ENCODE assay signal across 23 mouse cellular contexts in genomic region chr8:128327922-128328321, GRCm38 (mm10). TPM values are rescaled to one million over a fixed set of nuclear protein-coding genes. Genes with fewer than 3 reads are reported as not detected.
DNase-seq lines count a peak whose midpoint lies in the region; ATAC-seq and TF ChIP-seq lines count a peak whose summit lies in the region.
"Had no signal": no experiment of that assay in that cellular context is flagged by ENCODE, and none has a peak within 500 bp of the region (broad histone marks: within the 10 kb centered on the region; RNA-seq: fewer than 3 reads in every experiment).

No protein-coding gene starts in this region.

- no peaks in the 10 kb centered on the region for H3K4me1 ChIP-seq in kidney, postnatal 0 days (replicated peaks; ENCODE audit: insufficient read depth, low read length)
- no peaks in the 10 kb centered on the region for H3K4me1 ChIP-seq in lung, postnatal 0 days (ENCODE audit: insufficient read depth, low read depth, low read length)
- H3K4me1 ChIP-seq in stomach, postnatal 0 days (replicated peaks; ENCODE audit: control insufficient read depth, insufficient read depth), result no peaks in the 10 kb centered on the region
- H3K4me1 ChIP-seq: hindbrain, embryonic 12.5 days; liver, embryonic 13.5 days; midbrain, embryonic 13.5 days; neural tube, embryonic 12.5 days had no signal

- no peak overlapping the region for H3K27ac ChIP-seq in kidney, postnatal 0 days
- no peak overlapping the region for H3K27ac ChIP-seq in lung, postnatal 0 days (ENCODE audit: low read length)
- H3K27ac ChIP-seq in stomach, postnatal 0 days (replicated peaks), result no peak overlapping the region
- H3K27ac ChIP-seq: embryonic facial prominence, embryonic 12.5 days; gastrocnemius, adult 2 months; hindbrain, embryonic 12.5 days; left cerebral cortex, adult 2 months; liver, embryonic 13.5 days; macrophage; midbrain, embryonic 13.5 days; neural tube, embryonic 12.5 days had no signal

- no peak for ATAC-seq in kidney, postnatal 0 days (replicated peaks; ENCODE audit: low FRiP score, low read depth)
- ATAC-seq in lung, postnatal 0 days, result peak; percentile 93
- ATAC-seq in stomach, postnatal 0 days (ENCODE audit: low FRiP score, low TSS enrichment), result peak; percentile 63
- ATAC-seq in inflammation-experienced regulatory T-cells, adult 6 months, result no peak
- ATAC-seq: forebrain, embryonic 16.5 days; midbrain, embryonic 13.5 days had no signal

- DNase-seq in kidney, postnatal 0 days (ENCODE audit: low spot score), result peak; percentile 23
- no peak for DNase-seq in kidney, adult 18-20 months
- DNase-seq in brain, embryonic 14.5 days (ENCODE audit: low read depth), result peak; percentile 5
- DNase-seq in lung, postnatal 0 days (ENCODE audit: low spot score), result peak; percentile 75
- peak; percentile 37 for DNase-seq in stomach, postnatal 0 days (ENCODE audit: low spot score)
- no peak for DNase-seq in liver
- DNase-seq: adrenal gland, adult 2 months; B cell, adult 2 months; cerebellum, adult 9-11 months; gastrocnemius, adult 2 months; heart, postnatal 10 days; kidney, postnatal 10 days; left cerebral cortex, postnatal 4 days; liver, embryonic 13.5 days had no signal

- no peaks in the 10 kb centered on the region for H3K36me3 ChIP-seq in kidney, postnatal 0 days (ENCODE audit: insufficient read depth, low read length)
- no peaks in the 10 kb centered on the region for H3K36me3 ChIP-seq in lung, postnatal 0 days (ENCODE audit: insufficient read depth, low read length)
- no peaks in the 10 kb centered on the region for H3K36me3 ChIP-seq in stomach, postnatal 0 days (ENCODE audit: control insufficient read depth, insufficient read depth, low read length)
- H3K36me3 ChIP-seq: embryonic facial prominence, embryonic 12.5 days; hindbrain, embryonic 12.5 days; liver, embryonic 13.5 days; midbrain, embryonic 13.5 days; neural tube, embryonic 12.5 days had no signal

- H3K9me3 ChIP-seq in kidney, postnatal 0 days (replicated peaks; ENCODE audit: low read length), result no peaks in the 10 kb centered on the region
- H3K9me3 ChIP-seq in lung, postnatal 0 days (ENCODE audit: low read length), result no peaks in the 10 kb centered on the region
- H3K9me3 ChIP-seq in stomach, postnatal 0 days (ENCODE audit: control insufficient read depth, low read length), result no peaks in the 10 kb centered on the region
- H3K9me3 ChIP-seq: embryonic facial prominence, embryonic 12.5 days; hindbrain, embryonic 12.5 days; liver, embryonic 13.5 days; midbrain, embryonic 13.5 days; neural tube, embryonic 12.5 days had no signal

- TF ChIP-seq POLR2A in brain, embryonic 14.5 days (IDR thresholded peaks at IDR 0.05; ENCODE audit: borderline replicate concordance, extremely low read depth, insufficient read depth, insufficient read length, poor library complexity, severe bottlenecking), result no peak

- no peak overlapping the region for H3K9ac ChIP-seq in kidney, postnatal 0 days (ENCODE audit: low read depth, low read length)
- no peak overlapping the region for H3K9ac ChIP-seq in lung, postnatal 0 days (replicated peaks; ENCODE audit: low read depth)
- no peak overlapping the region for H3K9ac ChIP-seq in stomach, postnatal 0 days (ENCODE audit: low read length)
- H3K9ac ChIP-seq: embryonic facial prominence, embryonic 12.5 days; hindbrain, embryonic 12.5 days; liver, embryonic 13.5 days; midbrain, embryonic 13.5 days; neural tube, embryonic 12.5 days had no signal

- no peak for TF ChIP-seq CTCF in kidney, postnatal 0 days (IDR thresholded peaks at IDR 0.05; ENCODE audit: low read depth)
- TF ChIP-seq CTCF in brain, embryonic 14.5 days (IDR thresholded peaks at IDR 0.05; ENCODE audit: borderline replicate concordance, extremely low read depth, insufficient read depth, insufficient read length), result no peak
- no peak for TF ChIP-seq CTCF in lung, postnatal 0 days (IDR thresholded peaks at IDR 0.05)
- TF ChIP-seq CTCF in stomach, postnatal 0 days (IDR thresholded peaks at IDR 0.05; ENCODE audit: low read depth), result no peak

- H3K4me2 ChIP-seq in kidney, postnatal 0 days (ENCODE audit: low read length), result no peak overlapping the region
- no peak overlapping the region for H3K4me2 ChIP-seq in lung, postnatal 0 days (replicated peaks; ENCODE audit: low read depth, low read length)
- no peak overlapping the region for H3K4me2 ChIP-seq in stomach, postnatal 0 days (replicated peaks; ENCODE audit: low read depth)
- H3K4me2 ChIP-seq: embryonic facial prominence, embryonic 12.5 days; heart, embryonic 11.5 days; hindbrain, embryonic 12.5 days; liver, embryonic 13.5 days; midbrain, embryonic 13.5 days; neural tube, embryonic 12.5 days had no signal

- TF ChIP-seq EP300 in lung, postnatal 0 days (IDR thresholded peaks at IDR 0.05), result no peak
- TF ChIP-seq EP300 in stomach, postnatal 0 days (optimal IDR thresholded peaks at IDR 0.05), result no peak

- 21% methylated on average over 2 of the region's 2 CpGs for WGBS in kidney, postnatal 0 days
- 16% methylated on average over 2 of the region's 2 CpGs for WGBS in lung, postnatal 0 days
- 13% methylated on average over 2 of the region's 2 CpGs for WGBS in stomach, postnatal 0 days

- no peak overlapping the region for H3K4me3 ChIP-seq in kidney, postnatal 0 days (replicated peaks; ENCODE audit: low read depth, low read length)
- no peak overlapping the region for H3K4me3 ChIP-seq in lung, postnatal 0 days (ENCODE audit: low read depth, low read length)
- H3K4me3 ChIP-seq in stomach, postnatal 0 days (ENCODE audit: low read depth, low read length), result no peak overlapping the region
- H3K4me3 ChIP-seq: embryonic facial prominence, embryonic 12.5 days; gastrocnemius, adult 2 months; hindbrain, embryonic 12.5 days; left cerebral cortex, adult 2 months; liver, embryonic 13.5 days; midbrain, embryonic 13.5 days; neural tube, embryonic 12.5 days had no signal

- H3K27me3 ChIP-seq in kidney, postnatal 0 days (ENCODE audit: insufficient read depth, low read length), result no peaks in the 10 kb centered on the region
- no peaks in the 10 kb centered on the region for H3K27me3 ChIP-seq in lung, postnatal 0 days (replicated peaks; ENCODE audit: insufficient read depth, low read length)
- H3K27me3 ChIP-seq in stomach, postnatal 0 days (ENCODE audit: control insufficient read depth, insufficient read depth, low read length), result no peaks in the 10 kb centered on the region
- H3K27me3 ChIP-seq: embryonic facial prominence, embryonic 12.5 days; hindbrain, embryonic 12.5 days; liver, embryonic 13.5 days; midbrain, embryonic 13.5 days; neural tube, embryonic 12.5 days had no signal

RNA-seq across cellular contexts. Expression of gene Nrp1, which starts 30.5 kb away (rescaled TPM):
- 98.4 and 105 TPM in 2 replicates for polyA plus RNA-seq in kidney, postnatal 0 days (2015; fragmentation: Nextera tagmentation; extraction: Ambion mirVana)
- 30.7 and 36.2 TPM in 2 replicates for polyA plus RNA-seq in brain, embryonic 14.5 days (2012; rRNA removed)
- 158 and 187 TPM in 2 replicates for polyA plus RNA-seq in lung, postnatal 0 days (2015; fragmentation: Nextera tagmentation; extraction: Ambion mirVana)
- 16.9 and 17.9 TPM in 2 replicates for polyA plus RNA-seq in stomach, postnatal 0 days (2015; fragmentation: Nextera tagmentation; extraction: Ambion mirVana)
- 100 to 1,000 TPM; 145 to 329 (median 260) TPM for polyA plus RNA-seq in inflammation-experienced regulatory T-cells, adult 6 months (2017; shearing (Covaris generic))

Comparison
In these comparisons a context has a peak if more than half of its experiments do, and no peak if none do; other contexts are left out.
1. DNase-seq: peak in kidney, postnatal 0 days (single experiment), brain, embryonic 14.5 days (single experiment), lung, postnatal 0 days (single experiment) and stomach, postnatal 0 days (single experiment); none in kidney, adult 18-20 months (single experiment) and liver (single experiment).
2. ATAC-seq: peak in lung, postnatal 0 days (single experiment) and stomach, postnatal 0 days (single experiment); none in kidney, postnatal 0 days (single experiment) and inflammation-experienced regulatory T-cells, adult 6 months (single experiment).